Comparison of ENCODE assay signal across 8 mouse cellular contexts in the genomic region with DNA sequence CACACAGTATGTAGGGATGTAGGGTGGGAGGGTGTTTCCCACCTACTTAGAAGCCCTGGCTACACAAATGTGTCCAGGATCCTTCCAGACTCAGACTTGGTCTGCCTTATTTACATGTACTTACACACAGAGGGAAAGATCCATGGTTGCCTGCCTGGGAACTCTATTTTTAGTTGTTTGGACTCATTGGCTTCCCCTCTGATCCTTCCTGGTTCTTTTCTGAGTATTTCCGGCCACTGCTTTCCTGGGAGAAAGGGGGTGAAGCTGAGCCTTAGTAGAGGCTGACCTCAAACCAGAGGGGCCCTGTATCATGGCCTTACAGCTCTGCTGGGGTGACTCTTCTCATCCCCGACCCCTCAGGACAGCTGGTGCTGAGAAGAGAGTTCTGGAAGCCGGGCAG.
DNase-seq lines count a peak whose midpoint lies in the region; ATAC-seq and TF ChIP-seq lines count a peak whose summit lies in the region.

No protein-coding gene starts in this region.

- peaks cover 12% of the 10 kb centered on the region for H3K4me1 ChIP-seq in lung, embryonic 14.5 days (ENCODE audit: insufficient read depth)
- 0 out of 2 replicates have a peak, but pooled peaks cover 5% of the 10 kb centered on the region for H3K4me1 ChIP-seq in forebrain, embryonic 15.5 days
- peaks cover 20% of the 10 kb centered on the region for H3K4me1 ChIP-seq in hindbrain, embryonic 13.5 days (replicated peaks)
- no peaks in the 10 kb centered on the region for H3K4me1 ChIP-seq in neural tube, embryonic 14.5 days (ENCODE audit: control insufficient read depth, insufficient read depth, low read length)

- no peak overlapping the region for H3K4me3 ChIP-seq in lung, embryonic 14.5 days (ENCODE audit: low read depth, low read length)
- no peak overlapping the region for H3K4me3 ChIP-seq in forebrain, embryonic 15.5 days
- H3K4me3 ChIP-seq in hindbrain, embryonic 13.5 days: no peak overlapping the region
- no peak overlapping the region for H3K4me3 ChIP-seq in neural tube, embryonic 14.5 days (ENCODE audit: low read depth, low read length)

- 52% methylated on average over 3 of the region's 3 CpGs for WGBS in lung, embryonic 14.5 days
- WGBS in forebrain, embryonic 15.5 days: 69% methylated on average over 3 of the region's 3 CpGs
- WGBS in hindbrain, embryonic 13.5 days: 71% methylated on average over 3 of the region's 3 CpGs
- WGBS in neural tube, embryonic 14.5 days: 79% methylated on average over 3 of the region's 3 CpGs

- H3K9me3 ChIP-seq in lung, embryonic 14.5 days (ENCODE audit: low read depth, low read length): no peaks in the 10 kb centered on the region
- no peaks in the 10 kb centered on the region for H3K9me3 ChIP-seq in forebrain, embryonic 15.5 days
- no peaks in the 10 kb centered on the region for H3K9me3 ChIP-seq in hindbrain, embryonic 13.5 days
- no peaks in the 10 kb centered on the region for H3K9me3 ChIP-seq in neural tube, embryonic 14.5 days (ENCODE audit: control insufficient read depth, low read length)

- no peak; the same call in 1 of the 2 replicates for ATAC-seq in lung, embryonic 14.5 days (ENCODE audit: insufficient read depth)
- peak; percentile 27; the same call in 1 of the 2 replicates for ATAC-seq in forebrain, embryonic 15.5 days (replicated peaks)
- no peak for ATAC-seq in hindbrain, embryonic 13.5 days (ENCODE audit: low FRiP score)
- ATAC-seq in neural tube, embryonic 14.5 days (ENCODE audit: low read depth): peak; percentile 29; the same call in 1 of the 2 replicates

- H3K4me2 ChIP-seq in lung, embryonic 14.5 days: no peak overlapping the region
- H3K4me2 ChIP-seq in forebrain, embryonic 15.5 days (replicated peaks): no peak overlapping the region
- H3K4me2 ChIP-seq in hindbrain, embryonic 13.5 days: no peak overlapping the region
- H3K4me2 ChIP-seq in neural tube, embryonic 14.5 days (ENCODE audit: low read depth, low read length): no peak overlapping the region

- no peaks in the 10 kb centered on the region for H3K27me3 ChIP-seq in lung, embryonic 14.5 days (ENCODE audit: insufficient read depth, low read length)
- no peaks in the 10 kb centered on the region for H3K27me3 ChIP-seq in forebrain, embryonic 15.5 days
- H3K27me3 ChIP-seq in hindbrain, embryonic 13.5 days: no peaks in the 10 kb centered on the region
- no peaks in the 10 kb centered on the region for H3K27me3 ChIP-seq in neural tube, embryonic 14.5 days (ENCODE audit: control insufficient read depth, insufficient read depth, low read length)

- H3K27ac ChIP-seq in lung, embryonic 14.5 days (ENCODE audit: low read depth): peak overlapping the region; percentile 94
- H3K27ac ChIP-seq in forebrain, embryonic 15.5 days (replicated peaks): 0 out of 2 replicates have a peak overlapping the region, but pooled peaks have one; percentile 7
- H3K27ac ChIP-seq in hindbrain, embryonic 13.5 days: peak overlapping the region; percentile 74
- no peak overlapping the region for H3K27ac ChIP-seq in neural tube, embryonic 14.5 days (ENCODE audit: low read depth, low read length)

- H3K9ac ChIP-seq in lung, embryonic 14.5 days: no peak overlapping the region
- H3K9ac ChIP-seq in forebrain, embryonic 15.5 days (replicated peaks): no peak overlapping the region
- H3K9ac ChIP-seq in hindbrain, embryonic 13.5 days: no peak overlapping the region
- H3K9ac ChIP-seq in neural tube, embryonic 14.5 days (replicated peaks; ENCODE audit: low read depth, low read length): no peak overlapping the region

- DNase-seq in lung, embryonic 14.5 days: peak; percentile 35
- no peak for DNase-seq in lung, postnatal 36 days
- DNase-seq in urinary bladder, postnatal 10 days (ENCODE audit: low spot score): no peak
- DNase-seq in urinary bladder, adult 18-20 months (ENCODE audit: low spot score in 2 of 2): no peak
- DNase-seq in natural killer cell, adult 2 months (ENCODE audit: low spot score in 2 of 2): no peak

- H3K36me3 ChIP-seq in lung, embryonic 14.5 days (ENCODE audit: insufficient read depth): no peaks in the 10 kb centered on the region
- no peaks in the 10 kb centered on the region for H3K36me3 ChIP-seq in forebrain, embryonic 15.5 days
- H3K36me3 ChIP-seq in hindbrain, embryonic 13.5 days: no peaks in the 10 kb centered on the region
- H3K36me3 ChIP-seq in neural tube, embryonic 14.5 days (ENCODE audit: control insufficient read depth, insufficient read depth, low read length): no peaks in the 10 kb centered on the region

- no peak for TF ChIP-seq CTCF in lung, embryonic 14.5 days (IDR thresholded peaks at IDR 0.05; ENCODE audit: low read depth)

Comparison
In these comparisons a context has a peak if more than half of its experiments do, and no peak if none do; other contexts are left out.
1. ATAC-seq: peak in forebrain, embryonic 15.5 days (single experiment) and neural tube, embryonic 14.5 days (single experiment); none in lung, embryonic 14.5 days (single experiment) and hindbrain, embryonic 13.5 days (single experiment).